Mouse (Mus musculus) heart, postnatal 0 days (tissue): Measurements from ENCODE around the gene Olfr1256.

ENCODE experiments used
- CTCF ChIP-seq: IDR thresholded peaks from 2 replicates; pipeline ENCODE4 v1.5.1; 2016; ENCODE audit warnings: antibody characterized with exemption, control low read depth, low read depth
- EP300 ChIP-seq: IDR thresholded peaks from 2 replicates; pipeline ENCODE4 v1.6.1; 2016; ENCODE audit warnings: antibody characterized with exemption, low read depth

DNA sequence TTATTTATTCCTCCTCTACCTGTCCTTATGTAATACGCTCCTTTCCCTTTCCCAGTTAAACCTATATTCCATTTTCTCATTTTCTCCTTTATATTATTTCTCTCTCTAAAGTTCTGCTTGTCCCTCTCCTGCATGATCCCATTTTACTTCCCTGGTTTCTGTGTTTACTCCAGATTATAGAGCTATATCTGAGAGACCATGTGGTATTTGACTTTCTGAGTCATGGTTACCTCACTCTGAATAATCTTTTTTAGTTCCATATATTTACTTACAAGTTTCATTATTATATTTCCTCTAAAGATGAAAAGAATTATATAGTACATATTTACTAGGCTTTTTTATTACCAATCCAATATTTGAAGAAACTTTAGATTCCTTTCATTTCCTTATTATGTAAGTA is 7.9 kb upstream of the Olfr1256 start:
- no peak for TF ChIP-seq CTCF
- TF ChIP-seq EP300 = no peak
